Mouse (Mus musculus): ENCODE results near the gene Il18r1. TPM values are rescaled to one million over a fixed set of nuclear protein-coding genes. Genes with fewer than 3 reads are reported as not detected.

The Il18r1 gene
- polyA plus RNA-seq (2015; fragmentation: Nextera tagmentation; extraction: Ambion mirVana): 0.31 and 0.45 TPM in 2 replicates

DNA sequence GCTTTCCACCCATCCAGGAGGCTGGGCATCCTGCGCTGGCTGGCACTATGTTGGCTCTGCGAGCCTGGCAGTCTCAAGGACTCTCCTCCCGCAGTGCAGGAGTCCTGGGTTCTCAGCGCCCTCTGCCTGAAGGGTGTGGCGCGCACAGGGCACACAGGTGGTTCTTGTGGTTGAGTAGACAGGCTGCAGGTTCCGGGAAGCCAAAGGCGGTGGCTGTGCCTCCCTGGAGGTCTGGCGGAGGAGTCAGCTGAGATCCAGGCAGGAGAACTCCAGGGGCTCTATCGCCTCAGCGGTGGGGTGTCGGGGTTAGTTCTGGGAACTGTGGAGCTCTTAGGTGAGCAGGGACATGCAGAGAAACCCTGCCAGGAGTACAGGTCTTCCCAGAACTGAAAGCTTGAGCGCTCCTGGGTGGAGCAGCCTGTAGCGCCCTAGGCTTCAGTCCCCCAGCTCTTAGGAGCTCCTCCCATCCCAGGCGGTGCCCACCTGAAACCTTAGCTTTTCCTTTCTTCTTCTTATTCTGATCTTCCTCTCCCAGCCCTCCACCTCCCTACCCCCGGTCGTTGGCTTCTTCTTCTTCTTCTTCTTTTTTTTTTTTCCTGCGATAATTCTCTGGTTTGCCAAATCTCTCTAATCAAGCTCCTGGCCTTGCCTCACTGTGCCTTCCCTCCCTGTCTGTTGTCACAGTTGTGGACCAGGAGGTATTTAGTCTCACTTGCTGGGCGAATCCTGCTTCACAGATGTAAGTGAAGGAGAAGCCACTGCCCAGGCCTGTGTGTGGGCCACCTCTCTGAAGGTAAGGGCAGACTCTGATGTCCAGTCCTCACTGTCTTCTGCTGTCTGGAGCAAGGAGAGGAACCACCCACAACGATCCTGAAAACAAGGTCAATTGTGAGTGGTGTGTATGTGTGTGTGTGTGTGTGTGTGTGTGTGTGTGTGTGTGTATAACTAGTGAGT lies at the start of gene Il18r1:
Gene Il18r1, plus strand, starts transcription at position 76 of the 954 bp plus-strand sequence.
- Histone ChIP-seq H3K4me3 (ENCODE audit: low read length) (no peak within 1 kb of the TSS), H3K36me3 (ENCODE audit: insufficient read depth, low read length) (no peaks in the 10 kb centered on the region), H3K27me3 (ENCODE audit: insufficient read depth, low read length) (no peaks in the 10 kb centered on the region), H3K9ac (replicated peaks; ENCODE audit: low read length) (no peak within 1 kb of the TSS), H3K27ac (ENCODE audit: low read length) (no peak within 1 kb of the TSS), H3K9me3 (ENCODE audit: low read length) (no peaks in the 10 kb centered on the region), H3K4me2 (replicated peaks; ENCODE audit: low read depth, low read length) (peak within 1 kb of the TSS; percentile 41), H3K4me1 (ENCODE audit: insufficient read depth, low read length) (no peaks in the 10 kb centered on the region)
- ATAC-seq (ENCODE audit: low FRiP score, low TSS enrichment): no peak
- WGBS: 46% methylated on average over 20 of the region's 20 CpGs

DNA sequence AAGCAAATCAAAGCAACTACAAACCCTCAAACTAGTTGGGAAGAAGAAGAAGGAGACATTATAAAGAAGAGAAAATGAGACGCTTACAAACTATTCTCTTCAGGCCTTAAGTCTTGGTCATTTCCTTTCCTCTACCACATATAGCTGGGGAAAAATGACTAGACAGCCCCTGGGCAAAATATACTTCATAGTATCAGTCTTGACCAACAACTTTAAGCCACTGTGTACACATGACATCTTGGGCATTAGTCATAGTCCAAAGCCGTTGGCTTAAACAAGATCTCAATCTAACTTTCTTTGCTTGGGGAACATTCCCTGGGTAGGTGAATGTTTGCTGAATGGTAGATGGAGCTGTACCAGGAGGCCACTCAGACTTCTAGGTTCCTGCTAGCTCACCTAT lies 48.3 kb upstream of the Il18r1 start:
- Histone ChIP-seq H3K4me1 (ENCODE audit: insufficient read depth, low read length) (no peaks in the 10 kb centered on the region), H3K9me3 (ENCODE audit: low read length) (no peaks in the 10 kb centered on the region), H3K4me3 (ENCODE audit: low read length) (no peak overlapping the region), H3K27me3 (ENCODE audit: insufficient read depth, low read length) (no peaks in the 10 kb centered on the region), H3K36me3 (ENCODE audit: insufficient read depth, low read length) (no peaks in the 10 kb centered on the region), H3K27ac (ENCODE audit: low read length) (no peak overlapping the region), H3K4me2 (replicated peaks; ENCODE audit: low read depth, low read length) (no peak overlapping the region), H3K9ac (replicated peaks; ENCODE audit: low read length) (no peak overlapping the region)
- 81% methylated on average over 2 of the region's 2 CpGs for WGBS
- ATAC-seq (ENCODE audit: low FRiP score, low TSS enrichment): no peak

- ATAC-seq (ENCODE audit: low FRiP score, low TSS enrichment): no peak
- Histone ChIP-seq H3K27ac (ENCODE audit: low read length) (no peak overlapping the region), H3K9ac (replicated peaks; ENCODE audit: low read length) (no peak overlapping the region), H3K4me2 (replicated peaks; ENCODE audit: low read depth, low read length) (no peak overlapping the region), H3K36me3 (ENCODE audit: insufficient read depth, low read length) (no peaks in the 10 kb centered on the region), H3K4me3 (ENCODE audit: low read length) (no peak overlapping the region), H3K4me1 (ENCODE audit: insufficient read depth, low read length) (no peaks in the 10 kb centered on the region), H3K9me3 (ENCODE audit: low read length) (no peaks in the 10 kb centered on the region), H3K27me3 (ENCODE audit: insufficient read depth, low read length) (no peaks in the 10 kb centered on the region)
- 72% methylated on average over 5 of the region's 5 CpGs for WGBS
Observed at GRCm38 (mm10) chr1:40418512-40418911, 46.8 kb upstream of the Il18r1 start.

DNA sequence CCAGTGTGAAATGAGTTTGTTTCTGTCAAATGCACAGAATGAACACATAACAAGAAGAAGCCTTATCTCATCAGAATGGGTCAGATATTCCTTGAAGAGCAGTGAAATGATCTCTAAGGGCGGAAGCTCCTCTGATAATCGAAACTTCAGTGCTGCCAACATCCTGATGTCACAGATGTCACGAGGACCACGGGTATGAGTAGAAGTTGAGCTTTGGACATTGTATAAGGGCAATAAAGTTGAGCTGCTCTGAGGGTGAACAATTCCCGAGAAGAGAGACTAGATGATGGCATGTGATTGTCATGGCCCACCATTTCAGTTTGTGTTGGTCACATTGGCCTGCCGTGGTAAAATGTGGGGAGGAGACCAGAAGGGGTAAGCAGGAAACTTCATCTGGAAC lies 41.5 kb upstream of the Il18r1 start:
- H3K9ac ChIP-seq (replicated peaks; ENCODE audit: low read length): no peak overlapping the region
- H3K4me2 ChIP-seq (replicated peaks; ENCODE audit: low read depth, low read length): no peak overlapping the region
- no peak overlapping the region for H3K27ac ChIP-seq (ENCODE audit: low read length)
- no peak overlapping the region for H3K4me3 ChIP-seq (ENCODE audit: low read length)
- 81% methylated on average over 6 of the region's 6 CpGs for whole genome bisulfite sequencing
- no peaks in the 10 kb centered on the region for H3K9me3 ChIP-seq (ENCODE audit: low read length)
- H3K4me1 ChIP-seq (ENCODE audit: insufficient read depth, low read length): no peaks in the 10 kb centered on the region
- ATAC-seq (ENCODE audit: low FRiP score, low TSS enrichment): no peak
- no peaks in the 10 kb centered on the region for H3K36me3 ChIP-seq (ENCODE audit: insufficient read depth, low read length)
- H3K27me3 ChIP-seq (ENCODE audit: insufficient read depth, low read length): no peaks in the 10 kb centered on the region

DNA sequence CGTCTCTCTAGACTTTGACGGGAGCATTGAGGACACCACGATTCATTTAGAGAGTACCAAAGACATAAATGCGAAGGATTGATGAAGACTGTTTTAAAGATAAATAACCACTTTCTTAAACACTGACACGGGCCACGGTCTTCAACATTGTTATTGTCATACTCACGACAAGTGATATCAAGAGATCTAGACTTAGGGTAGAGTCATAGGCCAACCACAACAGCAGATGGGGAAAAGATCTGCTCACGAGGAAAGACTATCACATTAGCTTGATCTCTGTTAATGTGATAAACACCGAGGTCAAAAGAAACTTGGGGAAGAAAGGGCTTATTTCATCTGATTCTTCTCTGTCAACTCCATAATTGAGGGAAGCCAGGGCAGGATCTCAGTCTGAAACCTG lies 38.1 kb upstream of the Il18r1 start:
- Histone ChIP-seq H3K9me3 (ENCODE audit: low read length) (no peaks in the 10 kb centered on the region), H3K4me3 (ENCODE audit: low read length) (no peak overlapping the region), H3K36me3 (ENCODE audit: insufficient read depth, low read length) (no peaks in the 10 kb centered on the region), H3K4me1 (ENCODE audit: insufficient read depth, low read length) (no peaks in the 10 kb centered on the region), H3K27me3 (ENCODE audit: insufficient read depth, low read length) (no peaks in the 10 kb centered on the region), H3K27ac (ENCODE audit: low read length) (no peak overlapping the region), H3K4me2 (replicated peaks; ENCODE audit: low read depth, low read length) (no peak overlapping the region), H3K9ac (replicated peaks; ENCODE audit: low read length) (no peak overlapping the region)
- ATAC-seq (ENCODE audit: low FRiP score, low TSS enrichment): no peak
- WGBS: 83% methylated on average over 9 of the region's 9 CpGs

DNA sequence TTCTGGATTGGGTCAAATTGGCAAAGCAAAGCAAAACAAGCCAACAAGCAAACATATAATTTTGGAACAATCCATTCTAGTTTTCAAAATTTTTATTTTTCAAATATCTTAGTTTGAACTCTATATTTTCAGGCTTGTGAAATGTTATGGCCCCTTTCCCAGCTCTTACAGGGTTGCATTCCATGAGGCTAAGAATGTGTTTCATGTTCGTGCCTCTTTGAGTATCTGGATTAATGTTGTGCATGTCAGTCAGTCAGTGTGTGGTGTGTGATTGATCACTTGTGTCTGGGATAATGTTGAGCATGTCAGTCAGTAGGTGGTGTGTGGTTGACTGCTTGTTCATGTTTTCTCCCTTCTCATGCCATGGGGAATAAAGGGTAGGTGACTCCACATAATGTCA lies 37.5 kb upstream of the Il18r1 start:
- Histone ChIP-seq H3K9ac (replicated peaks; ENCODE audit: low read length) (no peak overlapping the region), H3K4me1 (ENCODE audit: insufficient read depth, low read length) (no peaks in the 10 kb centered on the region), H3K4me3 (ENCODE audit: low read length) (no peak overlapping the region), H3K4me2 (replicated peaks; ENCODE audit: low read depth, low read length) (no peak overlapping the region), H3K27ac (ENCODE audit: low read length) (no peak overlapping the region), H3K27me3 (ENCODE audit: insufficient read depth, low read length) (no peaks in the 10 kb centered on the region), H3K9me3 (ENCODE audit: low read length) (no peaks in the 10 kb centered on the region), H3K36me3 (ENCODE audit: insufficient read depth, low read length) (no peaks in the 10 kb centered on the region)
- ATAC-seq (ENCODE audit: low FRiP score, low TSS enrichment): no peak
- 74% methylated on average over 1 of the region's 1 CpGs for WGBS

DNA sequence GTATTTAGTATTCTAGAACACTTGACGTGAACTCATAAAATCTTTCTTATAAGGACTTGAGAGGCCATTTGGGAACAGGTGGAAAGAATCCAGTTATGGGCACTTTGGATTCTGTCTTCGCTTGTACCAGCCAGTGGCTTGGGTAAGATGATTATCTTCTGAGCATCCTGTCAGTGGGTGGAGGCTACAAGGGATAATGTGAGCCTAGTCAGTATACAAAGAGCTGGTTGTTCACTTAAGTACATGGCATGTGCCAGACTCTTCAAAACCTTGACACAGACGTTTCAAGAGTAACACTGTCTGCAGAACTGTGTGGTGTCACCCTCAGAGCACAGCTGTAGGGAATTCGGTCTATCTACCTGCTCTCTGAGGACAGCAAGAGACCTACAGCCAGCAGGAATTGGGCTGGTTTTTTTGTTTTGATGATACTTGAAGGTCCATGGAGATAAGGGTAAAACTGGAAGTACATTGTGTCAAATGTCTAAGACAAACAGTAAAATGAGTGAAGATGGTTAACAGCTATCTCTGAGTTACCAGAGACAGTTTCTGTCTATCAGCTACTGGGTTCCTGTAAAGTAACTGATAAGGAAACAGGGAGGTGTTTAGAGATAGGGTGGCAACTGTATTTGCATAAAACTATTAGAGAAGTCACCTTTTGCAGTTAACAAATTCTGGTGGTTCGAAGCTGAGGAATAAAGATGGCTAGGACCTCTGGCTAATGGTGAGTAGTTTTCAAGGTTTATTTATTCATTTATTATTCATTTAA lies 36.3 kb upstream of the Il18r1 start, which contains the start of gene Il1rl1:
Gene Il1rl1, plus strand, starts transcription at position 661 of the 766 bp plus-strand sequence.
- no peaks in the 10 kb centered on the region for H3K4me1 ChIP-seq (ENCODE audit: insufficient read depth, low read length)
- 83% methylated on average over 5 of the region's 5 CpGs for WGBS
- H3K9ac ChIP-seq (replicated peaks; ENCODE audit: low read length): no peak within 1 kb of the TSS
- H3K4me3 ChIP-seq (ENCODE audit: low read length): no peak within 1 kb of the TSS
- no peak within 1 kb of the TSS for H3K4me2 ChIP-seq (replicated peaks; ENCODE audit: low read depth, low read length)
- no peaks in the 10 kb centered on the region for H3K9me3 ChIP-seq (ENCODE audit: low read length)
- no peaks in the 10 kb centered on the region for H3K36me3 ChIP-seq (ENCODE audit: insufficient read depth, low read length)
- H3K27ac ChIP-seq (ENCODE audit: low read length): no peak within 1 kb of the TSS
- ATAC-seq (ENCODE audit: low FRiP score, low TSS enrichment): no peak
- no peaks in the 10 kb centered on the region for H3K27me3 ChIP-seq (ENCODE audit: insufficient read depth, low read length)

- Histone ChIP-seq H3K27ac (ENCODE audit: low read length) (no peak overlapping the region), H3K4me1 (ENCODE audit: insufficient read depth, low read length) (no peaks in the 10 kb centered on the region), H3K9me3 (ENCODE audit: low read length) (no peaks in the 10 kb centered on the region), H3K4me3 (ENCODE audit: low read length) (no peak overlapping the region), H3K9ac (replicated peaks; ENCODE audit: low read length) (no peak overlapping the region), H3K36me3 (ENCODE audit: insufficient read depth, low read length) (no peaks in the 10 kb centered on the region), H3K27me3 (ENCODE audit: insufficient read depth, low read length) (no peaks in the 10 kb centered on the region), H3K4me2 (replicated peaks; ENCODE audit: low read depth, low read length) (no peak overlapping the region)
- 83% methylated on average over 4 of the region's 4 CpGs for WGBS
- ATAC-seq (ENCODE audit: low FRiP score, low TSS enrichment): no peak
Observed at GRCm38 (mm10) chr1:40430143-40430834, 35.1 kb upstream of the Il18r1 start.

GRCm38 (mm10) chr1:40432169-40432568 lies 33.2 kb upstream of the Il18r1 start:
- no peaks in the 10 kb centered on the region for H3K36me3 ChIP-seq (ENCODE audit: insufficient read depth, low read length)
- no peak for ATAC-seq (ENCODE audit: low FRiP score, low TSS enrichment)
- no peaks in the 10 kb centered on the region for H3K4me1 ChIP-seq (ENCODE audit: insufficient read depth, low read length)
- H3K4me3 ChIP-seq (ENCODE audit: low read length): no peak overlapping the region
- H3K4me2 ChIP-seq (replicated peaks; ENCODE audit: low read depth, low read length): no peak overlapping the region
- no peak overlapping the region for H3K9ac ChIP-seq (replicated peaks; ENCODE audit: low read length)
- H3K27me3 ChIP-seq (ENCODE audit: insufficient read depth, low read length): no peaks in the 10 kb centered on the region
- H3K27ac ChIP-seq (ENCODE audit: low read length): no peak overlapping the region
- no peaks in the 10 kb centered on the region for H3K9me3 ChIP-seq (ENCODE audit: low read length)
- 85% methylated on average over 2 of the region's 2 CpGs for WGBS
